9 mouse cellular contexts compared by ENCODE assay signal in the genomic region with DNA sequence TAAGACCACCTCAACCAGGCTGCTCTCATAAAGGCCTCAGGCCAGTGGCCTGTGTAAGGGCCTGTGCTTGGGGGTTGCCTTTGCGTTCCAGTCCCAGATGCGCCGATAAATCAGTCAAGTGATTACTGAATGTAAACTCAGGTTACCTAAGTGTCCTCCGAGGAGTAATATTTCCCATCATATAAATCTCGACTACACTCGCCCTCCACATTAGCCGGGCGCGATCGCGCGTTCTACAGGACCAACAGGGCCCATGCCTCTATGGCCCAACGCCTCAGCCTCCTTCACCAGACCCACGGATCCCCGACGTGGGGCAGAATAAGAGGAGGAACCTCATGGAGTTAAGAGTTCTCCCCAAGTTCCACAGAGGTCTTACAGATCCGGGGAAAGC. TPM values are rescaled to one million over a fixed set of nuclear protein-coding genes. Genes with fewer than 3 reads are reported as not detected.
DNase-seq lines count a peak whose midpoint lies in the region; ATAC-seq and TF ChIP-seq lines count a peak whose summit lies in the region.
"Had no signal": no experiment of that assay in that cellular context is flagged by ENCODE, and none has a peak within 500 bp of the region (broad histone marks: within the 10 kb centered on the region; RNA-seq: fewer than 3 reads in every experiment).

No protein-coding gene starts in this region.

- no peak for DNase-seq in embryonic facial prominence, embryonic 14.5 days (ENCODE audit: low spot score)
- peak; percentile 49 for DNase-seq in retina, embryonic 14.5 days (ENCODE audit: low spot score)
- DNase-seq in heart, postnatal 14 days, result no peak
- no peak for DNase-seq in right cerebral cortex, adult 18-20 months
- no peak for DNase-seq in thymus, adult 2 months

- no peak overlapping the region for H3K27ac ChIP-seq in kidney, embryonic 16.5 days (ENCODE audit: low read length)
- no peak overlapping the region for H3K27ac ChIP-seq in kidney, embryonic 15.5 days
- H3K27ac ChIP-seq in embryonic facial prominence, embryonic 14.5 days (replicated peaks; ENCODE audit: low read depth, low read length), result no peak overlapping the region
- H3K27ac ChIP-seq in limb, embryonic 12.5 days, result peak overlapping the region; percentile 96
- H3K27ac ChIP-seq in thymus, adult 2 months (ENCODE audit: control insufficient read depth, insufficient read depth, low read length), result no peak overlapping the region

- no peak overlapping the region for H3K4me2 ChIP-seq in kidney, embryonic 16.5 days (replicated peaks; ENCODE audit: low read depth, low read length)
- H3K4me2 ChIP-seq in kidney, embryonic 15.5 days, result no peak overlapping the region
- peak overlapping the region; percentile 89; the same call in 1 of the 2 replicates for H3K4me2 ChIP-seq in embryonic facial prominence, embryonic 14.5 days (ENCODE audit: low read depth, low read length)
- H3K4me2 ChIP-seq in limb, embryonic 12.5 days, result peak overlapping the region; percentile 87

- H3K9me3 ChIP-seq in kidney, embryonic 16.5 days (ENCODE audit: low read length), result no peaks in the 10 kb centered on the region
- H3K9me3 ChIP-seq in kidney, embryonic 15.5 days (replicated peaks), result no peaks in the 10 kb centered on the region
- H3K9me3 ChIP-seq in embryonic facial prominence, embryonic 14.5 days (ENCODE audit: control insufficient read depth, low read length), result no peaks in the 10 kb centered on the region
- no peaks in the 10 kb centered on the region for H3K9me3 ChIP-seq in limb, embryonic 12.5 days

- intact Hi-C loops in heart, postnatal 14 days (cut with DNase I), result no loop called here

- WGBS in kidney, embryonic 16.5 days, result 16% methylated on average over 17 of the region's 17 CpGs
- WGBS in kidney, embryonic 15.5 days, result 11% methylated on average over 17 of the region's 17 CpGs
- 23% methylated on average over 17 of the region's 17 CpGs for WGBS in embryonic facial prominence, embryonic 14.5 days
- 7% methylated on average over 17 of the region's 17 CpGs for WGBS in limb, embryonic 12.5 days
- WGBS in thymus, adult 2 months, result 70% methylated on average over 17 of the region's 17 CpGs

- TF ChIP-seq CTCF in thymus, adult 2 months (IDR thresholded peaks at IDR 0.05; ENCODE audit: borderline replicate concordance, control insufficient read depth, extremely low read depth, insufficient read depth, low read length, poor library complexity), result no peak

- H3K4me1 ChIP-seq in kidney, embryonic 16.5 days (ENCODE audit: insufficient read depth, low read length), result peaks cover 20% of the 10 kb centered on the region
- peaks cover 28% of the 10 kb centered on the region for H3K4me1 ChIP-seq in kidney, embryonic 15.5 days
- H3K4me1 ChIP-seq in embryonic facial prominence, embryonic 14.5 days (ENCODE audit: control insufficient read depth, insufficient read depth, low read length), result peaks cover 8% of the 10 kb centered on the region; the same call in 1 of the 2 replicates
- H3K4me1 ChIP-seq in limb, embryonic 12.5 days (replicated peaks), result peaks cover 30% of the 10 kb centered on the region
- peaks cover 22% of the 10 kb centered on the region; the same call in 1 of the 2 replicates for H3K4me1 ChIP-seq in thymus, adult 2 months (replicated peaks; ENCODE audit: control insufficient read depth, insufficient read depth, low read length)

- H3K36me3 ChIP-seq in kidney, embryonic 16.5 days (ENCODE audit: insufficient read depth, low read length), result no peaks in the 10 kb centered on the region
- H3K36me3 ChIP-seq in kidney, embryonic 15.5 days, result no peaks in the 10 kb centered on the region
- H3K36me3 ChIP-seq in embryonic facial prominence, embryonic 14.5 days (ENCODE audit: control insufficient read depth, insufficient read depth, low read length), result no peaks in the 10 kb centered on the region
- H3K36me3 ChIP-seq in limb, embryonic 12.5 days, result no peaks in the 10 kb centered on the region
- no peaks in the 10 kb centered on the region for H3K36me3 ChIP-seq in thymus, adult 2 months (ENCODE audit: control insufficient read depth, insufficient read depth, low read length)

- TF ChIP-seq POLR2A in thymus, adult 2 months (IDR thresholded peaks at IDR 0.05; ENCODE audit: control insufficient read depth, extremely low read depth, insufficient read depth, low read length, poor library complexity), result no peak

- 0 out of 2 replicates have a peak, but pooled peaks have one; percentile 14 for ATAC-seq in kidney, embryonic 16.5 days (ENCODE audit: low FRiP score, low TSS enrichment)
- no peak for ATAC-seq in kidney, embryonic 15.5 days (replicated peaks; ENCODE audit: low FRiP score)
- ATAC-seq in embryonic facial prominence, embryonic 14.5 days (ENCODE audit: low read depth), result no peak
- ATAC-seq in limb, embryonic 12.5 days (ENCODE audit: insufficient number of reproducible peaks, insufficient read depth, low FRiP score, low TSS enrichment, low read depth), result no peak; the same call in 1 of the 2 replicates

- no peak overlapping the region for H3K9ac ChIP-seq in kidney, embryonic 16.5 days (replicated peaks; ENCODE audit: low read length)
- no peak overlapping the region for H3K9ac ChIP-seq in kidney, embryonic 15.5 days
- no peak overlapping the region; the same call in 1 of the 2 replicates for H3K9ac ChIP-seq in embryonic facial prominence, embryonic 14.5 days (ENCODE audit: low read depth, low read length)
- H3K9ac ChIP-seq in limb, embryonic 12.5 days (replicated peaks), result peak overlapping the region; percentile 87

- H3K27me3 ChIP-seq in kidney, embryonic 16.5 days (ENCODE audit: insufficient read depth, low read length), result peaks cover 81% of the 10 kb centered on the region
- H3K27me3 ChIP-seq in kidney, embryonic 15.5 days, result peaks cover 92% of the 10 kb centered on the region
- H3K27me3 ChIP-seq in embryonic facial prominence, embryonic 14.5 days (replicated peaks; ENCODE audit: control insufficient read depth, insufficient read depth, low read length), result peaks cover 76% of the 10 kb centered on the region
- peaks cover 57% of the 10 kb centered on the region for H3K27me3 ChIP-seq in limb, embryonic 12.5 days
- peaks cover 23% of the 10 kb centered on the region for H3K27me3 ChIP-seq in thymus, adult 2 months (ENCODE audit: control insufficient read depth, insufficient read depth, low read length)

- H3K4me3 ChIP-seq in kidney, embryonic 16.5 days (ENCODE audit: low read length), result no peak overlapping the region
- H3K4me3 ChIP-seq in kidney, embryonic 15.5 days (replicated peaks), result no peak overlapping the region
- H3K4me3 ChIP-seq in embryonic facial prominence, embryonic 14.5 days (ENCODE audit: low read depth, low read length), result peak overlapping the region; percentile 49; the same call in 1 of the 2 replicates
- H3K4me3 ChIP-seq in limb, embryonic 12.5 days (replicated peaks), result peak overlapping the region; percentile 69
- no peak overlapping the region for H3K4me3 ChIP-seq in thymus, adult 2 months (ENCODE audit: control insufficient read depth, insufficient read depth, low read length)

RNA-seq across cellular contexts. Expression of a gene that starts 2.8 kb away (rescaled TPM):
- polyA plus RNA-seq in kidney, embryonic 16.5 days (2015; fragmentation: Nextera tagmentation; extraction: Ambion mirVana), result 0.06 and 0.14 TPM in 2 replicates
- polyA plus RNA-seq in kidney, embryonic 15.5 days (2015; fragmentation: Nextera tagmentation; extraction: Ambion mirVana), result 0.13 TPM in 1 of 2 replicates, not detected in the other
- polyA plus RNA-seq in embryonic facial prominence, embryonic 14.5 days (2014; fragmentation: Nextera tagmentation; extraction: Ambion mirVana), result 1.9 and 2.1 TPM in 2 replicates
- polyA plus RNA-seq in limb, embryonic 12.5 days (2016; fragmentation: Nextera tagmentation; extraction: Ambion mirVana), result 8.0 TPM in 2 replicates
- total RNA-seq in heart, postnatal 14 days (2021), result not detected
- not detected in 2 replicates for polyA plus RNA-seq in thymus, adult 2 months (2012; rRNA removed)
- polyA plus RNA-seq: gonadal fat pad, adult 2 months had no signal

RNA-seq across cellular contexts. Expression of a gene that starts 11.8 kb away (rescaled TPM):
- not detected in 2 replicates for polyA plus RNA-seq in kidney, embryonic 16.5 days (2015; fragmentation: Nextera tagmentation; extraction: Ambion mirVana)
- 0.10 TPM in 1 of 2 replicates, not detected in the other for polyA plus RNA-seq in kidney, embryonic 15.5 days (2015; fragmentation: Nextera tagmentation; extraction: Ambion mirVana)
- not detected in 2 replicates for polyA plus RNA-seq in embryonic facial prominence, embryonic 14.5 days (2014; fragmentation: Nextera tagmentation; extraction: Ambion mirVana)
- 0.14 and 0.23 TPM in 2 replicates for polyA plus RNA-seq in limb, embryonic 12.5 days (2016; fragmentation: Nextera tagmentation; extraction: Ambion mirVana)
- total RNA-seq in heart, postnatal 14 days (2021), result not detected
- not detected in 2 replicates for polyA plus RNA-seq in thymus, adult 2 months (2012; rRNA removed)
- polyA plus RNA-seq: gonadal fat pad, adult 2 months had no signal

RNA-seq across cellular contexts. Expression of a gene that starts 12.6 kb away (rescaled TPM):
- polyA plus RNA-seq in kidney, embryonic 16.5 days (2015; fragmentation: Nextera tagmentation; extraction: Ambion mirVana), result not detected in 2 replicates
- not detected in 2 replicates for polyA plus RNA-seq in kidney, embryonic 15.5 days (2015; fragmentation: Nextera tagmentation; extraction: Ambion mirVana)
- polyA plus RNA-seq in embryonic facial prominence, embryonic 14.5 days (2014; fragmentation: Nextera tagmentation; extraction: Ambion mirVana), result 1.6 TPM in 2 replicates
- 6.2 and 8.0 TPM in 2 replicates for polyA plus RNA-seq in limb, embryonic 12.5 days (2016; fragmentation: Nextera tagmentation; extraction: Ambion mirVana)
- under 1 TPM in 1 of 2 experiments, not detected in 1; 0.22 TPM for total RNA-seq in heart, postnatal 14 days (2021)
- not detected in 2 replicates for polyA plus RNA-seq in thymus, adult 2 months (2012; rRNA removed)

RNA-seq across cellular contexts. Expression of a gene that starts 27.7 kb away (rescaled TPM):
- polyA plus RNA-seq in kidney, embryonic 16.5 days (2015; fragmentation: Nextera tagmentation; extraction: Ambion mirVana), result not detected in 2 replicates
- not detected in 2 replicates for polyA plus RNA-seq in kidney, embryonic 15.5 days (2015; fragmentation: Nextera tagmentation; extraction: Ambion mirVana)
- 0.14 TPM in 1 of 2 replicates, not detected in the other for polyA plus RNA-seq in embryonic facial prominence, embryonic 14.5 days (2014; fragmentation: Nextera tagmentation; extraction: Ambion mirVana)
- polyA plus RNA-seq in limb, embryonic 12.5 days (2016; fragmentation: Nextera tagmentation; extraction: Ambion mirVana), result 0.14 and 0.18 TPM in 2 replicates
- total RNA-seq in heart, postnatal 14 days (2021), result not detected
- polyA plus RNA-seq in thymus, adult 2 months (2012; rRNA removed), result not detected in 2 replicates
- polyA plus RNA-seq: gonadal fat pad, adult 2 months had no signal

Comparison
In these comparisons a context has a peak if more than half of its experiments do, and no peak if none do; other contexts are left out.
1. H3K4me2 ChIP-seq: peak in embryonic facial prominence, embryonic 14.5 days (single experiment) and limb, embryonic 12.5 days (single experiment); none in kidney, embryonic 16.5 days (single experiment) and kidney, embryonic 15.5 days (single experiment).
2. H3K4me3 ChIP-seq: peak in embryonic facial prominence, embryonic 14.5 days (single experiment) and limb, embryonic 12.5 days (single experiment); none in kidney, embryonic 16.5 days (single experiment), kidney, embryonic 15.5 days (single experiment) and thymus, adult 2 months (single experiment).